Mouse (Mus musculus): Measurements from ENCODE around the gene Zfp64. TPM values are rescaled to one million over a fixed set of nuclear protein-coding genes. Genes with fewer than 3 reads are reported as not detected.

The Zfp64 gene
- polyA plus RNA-seq (2015; fragmentation: Nextera tagmentation; extraction: Ambion mirVana) = 42.0 and 46.0 TPM in 2 replicates

- no peaks in the 10 kb centered on the region for H3K9me3 ChIP-seq (replicated peaks; ENCODE audit: control insufficient read depth, low read length, poor library complexity, severe bottlenecking)
- H3K4me1 ChIP-seq (ENCODE audit: control insufficient read depth, insufficient read depth, low read length) = peaks cover 14% of the 10 kb centered on the region
- WGBS = under 1% methylated on average over 52 of the region's 52 CpGs
- peak within 1 kb of the TSS; percentile 87 for H3K27ac ChIP-seq (ENCODE audit: low read length)
- peaks cover 3% of the 10 kb centered on the region; the same call in 1 of the 2 replicates for H3K36me3 ChIP-seq (ENCODE audit: control insufficient read depth, insufficient read depth, low read length)
- H3K4me3 ChIP-seq (ENCODE audit: low read depth, low read length) = peak within 1 kb of the TSS; percentile 90
- no peaks in the 10 kb centered on the region for H3K27me3 ChIP-seq (ENCODE audit: control insufficient read depth, insufficient read depth, low read depth, low read length)
- ATAC-seq = peak; percentile 92
- H3K4me2 ChIP-seq (ENCODE audit: low read length) = peak within 1 kb of the TSS; percentile 98
- H3K9ac ChIP-seq (ENCODE audit: low read depth, low read length) = peak within 1 kb of the TSS; percentile 95
Measured at GRCm38 (mm10) chr2:168954835-168955716, at the start of gene Zfp64. TSS of gene Zfp64 (minus strand) at chr2:168955587.

- Histone ChIP-seq H3K36me3 (ENCODE audit: control insufficient read depth, insufficient read depth, low read length) (no peaks in the 10 kb centered on the region), H3K9ac (ENCODE audit: low read depth, low read length) (no peak overlapping the region), H3K27me3 (ENCODE audit: control insufficient read depth, insufficient read depth, low read depth, low read length) (no peaks in the 10 kb centered on the region), H3K4me2 (ENCODE audit: low read length) (no peak overlapping the region), H3K4me3 (ENCODE audit: low read depth, low read length) (no peak overlapping the region), H3K9me3 (replicated peaks; ENCODE audit: control insufficient read depth, low read length, poor library complexity, severe bottlenecking) (no peaks in the 10 kb centered on the region), H3K4me1 (ENCODE audit: control insufficient read depth, insufficient read depth, low read length) (peaks cover 6% of the 10 kb centered on the region; the same call in 1 of the 2 replicates), H3K27ac (ENCODE audit: low read length) (no peak overlapping the region)
- no peak for ATAC-seq
- 77% methylated on average over 22 of the region's 22 CpGs for WGBS
Measured at GRCm38 (mm10) chr2:168992642-168993420, 37.4 kb upstream of the Zfp64 start.

- Histone ChIP-seq H3K4me3 (ENCODE audit: low read depth, low read length) (no peak overlapping the region), H3K36me3 (ENCODE audit: control insufficient read depth, insufficient read depth, low read length) (no peaks in the 10 kb centered on the region), H3K27ac (ENCODE audit: low read length) (no peak overlapping the region; the same call in 1 of the 2 replicates), H3K9me3 (replicated peaks; ENCODE audit: control insufficient read depth, low read length, poor library complexity, severe bottlenecking) (no peaks in the 10 kb centered on the region; the same call in 1 of the 2 replicates), H3K9ac (ENCODE audit: low read depth, low read length) (no peak overlapping the region), H3K27me3 (ENCODE audit: control insufficient read depth, insufficient read depth, low read depth, low read length) (no peaks in the 10 kb centered on the region), H3K4me1 (ENCODE audit: control insufficient read depth, insufficient read depth, low read length) (peaks cover 6% of the 10 kb centered on the region; the same call in 1 of the 2 replicates), H3K4me2 (ENCODE audit: low read length) (peak overlapping the region; percentile 25; the same call in 1 of the 2 replicates)
- WGBS = 44% methylated on average over 4 of the region's 4 CpGs
- no peak for ATAC-seq
Measured at GRCm38 (mm10) chr2:168990957-168991356, 35.6 kb upstream of the Zfp64 start.

- Histone ChIP-seq H3K9ac (ENCODE audit: low read depth, low read length) (peak overlapping the region; percentile 6; the same call in 1 of the 2 replicates), H3K27ac (ENCODE audit: low read length) (peak overlapping the region; percentile 79), H3K9me3 (replicated peaks; ENCODE audit: control insufficient read depth, low read length, poor library complexity, severe bottlenecking) (peaks cover 6% of the 10 kb centered on the region; the same call in 1 of the 2 replicates), H3K4me2 (ENCODE audit: low read length) (peak overlapping the region; percentile 25; the same call in 1 of the 2 replicates), H3K27me3 (ENCODE audit: control insufficient read depth, insufficient read depth, low read depth, low read length) (no peaks in the 10 kb centered on the region), H3K4me3 (ENCODE audit: low read depth, low read length) (no peak overlapping the region), H3K4me1 (ENCODE audit: control insufficient read depth, insufficient read depth, low read length) (peaks cover 6% of the 10 kb centered on the region; the same call in 1 of the 2 replicates), H3K36me3 (ENCODE audit: control insufficient read depth, insufficient read depth, low read length) (no peaks in the 10 kb centered on the region)
- ATAC-seq = no peak
- 47% methylated on average over 13 of the region's 13 CpGs for WGBS
Measured at GRCm38 (mm10) chr2:168990061-168990753, 34.8 kb upstream of the Zfp64 start.

- Histone ChIP-seq H3K36me3 (ENCODE audit: control insufficient read depth, insufficient read depth, low read length) (no peaks in the 10 kb centered on the region), H3K27ac (ENCODE audit: low read length) (no peak overlapping the region), H3K27me3 (ENCODE audit: control insufficient read depth, insufficient read depth, low read depth, low read length) (no peaks in the 10 kb centered on the region), H3K4me1 (ENCODE audit: control insufficient read depth, insufficient read depth, low read length) (peaks cover 6% of the 10 kb centered on the region; the same call in 1 of the 2 replicates), H3K9ac (ENCODE audit: low read depth, low read length) (no peak overlapping the region), H3K9me3 (replicated peaks; ENCODE audit: control insufficient read depth, low read length, poor library complexity, severe bottlenecking) (peaks cover 7% of the 10 kb centered on the region; the same call in 1 of the 2 replicates), H3K4me3 (ENCODE audit: low read depth, low read length) (no peak overlapping the region), H3K4me2 (ENCODE audit: low read length) (no peak overlapping the region)
- WGBS = 97% methylated on average over 1 of the region's 1 CpGs
- ATAC-seq = no peak
Measured at GRCm38 (mm10) chr2:168988056-168988455, 32.7 kb upstream of the Zfp64 start.

- Histone ChIP-seq H3K9ac (ENCODE audit: low read depth, low read length) (no peak overlapping the region), H3K27me3 (ENCODE audit: control insufficient read depth, insufficient read depth, low read depth, low read length) (no peaks in the 10 kb centered on the region), H3K4me3 (ENCODE audit: low read depth, low read length) (no peak overlapping the region), H3K4me1 (ENCODE audit: control insufficient read depth, insufficient read depth, low read length) (peaks cover 6% of the 10 kb centered on the region; the same call in 1 of the 2 replicates), H3K4me2 (ENCODE audit: low read length) (no peak overlapping the region), H3K27ac (ENCODE audit: low read length) (no peak overlapping the region), H3K9me3 (replicated peaks; ENCODE audit: control insufficient read depth, low read length, poor library complexity, severe bottlenecking) (peaks cover 7% of the 10 kb centered on the region; the same call in 1 of the 2 replicates), H3K36me3 (ENCODE audit: control insufficient read depth, insufficient read depth, low read length) (no peaks in the 10 kb centered on the region)
- no peak for ATAC-seq
- 78% methylated on average over 13 of the region's 13 CpGs for WGBS
Measured at GRCm38 (mm10) chr2:168987421-168987820, 32.0 kb upstream of the Zfp64 start.

- H3K36me3 ChIP-seq (ENCODE audit: control insufficient read depth, insufficient read depth, low read length) = no peaks in the 10 kb centered on the region
- H3K4me3 ChIP-seq (ENCODE audit: low read depth, low read length) = no peak overlapping the region
- 94% methylated on average over 7 of the region's 7 CpGs for WGBS
- H3K27me3 ChIP-seq (ENCODE audit: control insufficient read depth, insufficient read depth, low read depth, low read length) = no peaks in the 10 kb centered on the region
- no peak overlapping the region for H3K27ac ChIP-seq (ENCODE audit: low read length)
- ATAC-seq = no peak
- H3K9ac ChIP-seq (ENCODE audit: low read depth, low read length) = no peak overlapping the region
- H3K9me3 ChIP-seq (replicated peaks; ENCODE audit: control insufficient read depth, low read length, poor library complexity, severe bottlenecking) = peaks cover 12% of the 10 kb centered on the region; the same call in 1 of the 2 replicates
- no peak overlapping the region for H3K4me2 ChIP-seq (ENCODE audit: low read length)
- no peaks in the 10 kb centered on the region for H3K4me1 ChIP-seq (ENCODE audit: control insufficient read depth, insufficient read depth, low read length)
Measured at GRCm38 (mm10) chr2:168981951-168982350, 26.6 kb upstream of the Zfp64 start.

GRCm38 (mm10) chr2:168981448-168981847 is 26.1 kb upstream of the Zfp64 start:
- H3K4me2 ChIP-seq (ENCODE audit: low read length) = no peak overlapping the region; the same call in 1 of the 2 replicates
- H3K27me3 ChIP-seq (ENCODE audit: control insufficient read depth, insufficient read depth, low read depth, low read length) = no peaks in the 10 kb centered on the region
- ATAC-seq = no peak
- H3K27ac ChIP-seq (ENCODE audit: low read length) = no peak overlapping the region
- H3K36me3 ChIP-seq (ENCODE audit: control insufficient read depth, insufficient read depth, low read length) = no peaks in the 10 kb centered on the region
- H3K4me1 ChIP-seq (ENCODE audit: control insufficient read depth, insufficient read depth, low read length) = no peaks in the 10 kb centered on the region
- peaks cover 12% of the 10 kb centered on the region; the same call in 1 of the 2 replicates for H3K9me3 ChIP-seq (replicated peaks; ENCODE audit: control insufficient read depth, low read length, poor library complexity, severe bottlenecking)
- H3K4me3 ChIP-seq (ENCODE audit: low read depth, low read length) = no peak overlapping the region
- H3K9ac ChIP-seq (ENCODE audit: low read depth, low read length) = no peak overlapping the region
- 71% methylated on average over 12 of the region's 12 CpGs for WGBS

Measured in midbrain, embryonic 16.5 days (tissue).